Mouse (Mus musculus) adrenal gland, adult 2 months (tissue): ENCODE results near the gene Bcor. TPM values are rescaled to one million over a fixed set of nuclear protein-coding genes. Genes with fewer than 3 reads are reported as not detected.

Source experiments
- DNase-seq: peaks from one replicate; pipeline ENCODE4 v3.0.0; 2021
- polyA plus RNA-seq: library from polyadenylated mRNA; depleted of rRNA; stranded (reverse); fragments of >200 nt; gene quantifications from 2 replicates; pipeline ENCODE4 v1.2.3, GENCODE M21; 2012
- total RNA-seq, 2 experiments: library from RNA; stranded (reverse); gene quantifications; 2 replicates each; pipeline ENCODE4 v1.2.3; 2021

Bcor gene
- total and polyA plus RNA-seq, 3 experiments: 9.3 to 16.9 (median 11.8) TPM

GRCm38 (mm10) chrX:12065782-12066181 lies 94.4 kb downstream of the Bcor start:
- DNase-seq: no peak

DNA sequence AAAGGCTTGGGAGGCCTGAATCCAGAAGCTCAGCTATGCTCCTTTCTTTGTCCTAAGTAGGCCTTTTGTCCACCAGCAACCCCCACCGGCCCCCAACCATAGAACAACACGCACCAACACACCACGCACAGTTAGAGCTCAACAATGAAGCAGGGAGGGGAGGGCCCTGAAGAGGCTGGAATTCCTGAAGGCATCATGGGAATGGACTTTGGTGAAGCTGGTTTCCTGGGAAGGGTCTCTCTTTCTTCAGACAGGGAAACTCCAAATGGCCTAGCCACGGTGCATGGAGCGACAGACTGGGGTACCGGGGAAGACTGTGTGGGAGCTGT lies 97.3 kb downstream of the Bcor start:
- DNase-seq: no peak

DNA sequence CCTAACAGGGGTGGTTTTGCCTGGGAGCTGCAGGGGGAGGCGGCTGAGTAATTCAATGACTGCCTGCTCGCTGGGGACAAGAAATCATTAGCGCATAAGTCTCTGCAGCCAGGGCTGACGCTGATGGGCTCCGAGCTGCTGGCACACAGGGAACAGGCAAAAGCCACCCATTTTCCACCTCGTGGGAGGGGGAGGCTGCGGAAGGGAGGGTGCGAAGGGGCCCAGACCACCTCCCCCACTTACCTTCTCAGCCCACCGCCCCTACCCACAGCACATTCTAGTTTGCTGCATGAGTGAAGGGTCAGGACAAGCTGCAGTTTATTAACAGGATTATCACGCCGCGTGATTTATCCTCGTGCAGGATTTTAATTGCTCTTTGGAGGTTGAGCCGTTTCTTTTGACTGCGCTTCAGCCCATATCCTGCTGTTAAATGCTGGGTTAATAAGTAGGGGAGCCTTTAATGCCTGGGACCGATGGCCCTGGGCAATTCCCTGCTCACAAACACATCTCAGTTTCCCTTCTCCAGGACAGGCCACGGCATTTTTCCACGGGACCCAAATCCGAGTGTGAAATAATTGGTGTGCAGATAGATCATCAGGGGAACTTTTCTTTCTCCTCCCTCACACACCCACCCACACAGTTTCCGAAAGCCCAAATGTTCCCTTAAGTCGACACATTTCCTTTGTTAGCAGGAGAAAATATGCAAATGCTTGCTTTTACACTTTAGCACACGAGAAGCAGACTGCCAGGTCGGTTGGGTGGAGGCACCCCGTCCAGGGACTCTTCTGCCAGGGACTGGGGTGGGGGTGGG lies 97.8 kb downstream of the Bcor start:
- no peak for DNase-seq

DNA sequence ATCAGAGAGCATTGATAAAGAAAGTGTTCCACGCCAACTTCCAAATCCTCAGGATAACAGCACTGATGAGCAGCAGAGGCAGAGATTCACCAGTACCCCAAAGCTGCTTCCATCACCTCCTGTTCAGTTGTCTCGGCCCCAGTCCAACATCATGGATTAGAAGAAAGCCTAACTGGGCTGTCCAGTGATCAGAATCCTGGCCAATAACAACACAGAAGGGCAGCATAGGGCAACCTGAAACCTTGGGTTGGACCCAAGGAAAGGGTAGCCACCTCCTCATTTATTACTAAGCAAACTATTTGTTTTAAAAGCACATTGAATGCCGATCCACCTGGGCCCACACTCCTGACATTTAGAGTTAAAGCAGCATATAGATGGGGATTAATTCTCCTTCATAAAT lies 99.3 kb downstream of the Bcor start:
- no peak for DNase-seq

GRCm38 (mm10) chrX:12057210-12057609 lies 102.9 kb downstream of the Bcor start:
- no peak for DNase-seq

DNA sequence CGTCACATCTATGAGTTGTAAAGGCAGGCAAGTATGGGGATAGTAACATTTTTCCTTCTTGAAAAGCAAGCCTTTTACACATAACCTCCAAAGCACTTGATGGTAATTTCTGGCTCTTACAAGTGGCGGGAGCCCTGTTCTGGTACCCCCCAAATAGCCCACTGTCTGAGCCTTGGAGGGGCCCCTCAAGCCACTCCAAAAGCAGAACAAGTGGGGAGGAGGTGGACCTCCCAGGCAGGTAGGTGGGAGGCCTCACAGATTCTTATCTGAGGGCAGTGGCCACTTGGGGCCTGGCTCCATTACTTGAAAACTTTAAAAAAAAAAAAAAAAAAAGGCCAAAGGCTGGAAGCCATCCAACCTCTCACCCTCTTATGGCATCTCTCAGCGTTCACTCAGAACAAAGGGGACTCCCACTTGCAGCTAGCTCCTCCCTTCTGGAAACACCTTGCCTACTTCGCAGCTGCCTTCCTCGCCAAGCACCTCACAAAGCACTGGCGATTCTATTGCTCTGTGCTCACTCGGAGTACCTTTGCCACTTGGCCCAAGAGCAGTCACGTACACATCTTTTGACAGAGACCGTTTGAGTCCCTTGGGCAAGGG lies 106.7 kb downstream of the Bcor start:
- no peak for DNase-seq

- DNase-seq: no peak
Observed at GRCm38 (mm10) chrX:12052651-12053050, 107.5 kb downstream of the Bcor start.

DNA sequence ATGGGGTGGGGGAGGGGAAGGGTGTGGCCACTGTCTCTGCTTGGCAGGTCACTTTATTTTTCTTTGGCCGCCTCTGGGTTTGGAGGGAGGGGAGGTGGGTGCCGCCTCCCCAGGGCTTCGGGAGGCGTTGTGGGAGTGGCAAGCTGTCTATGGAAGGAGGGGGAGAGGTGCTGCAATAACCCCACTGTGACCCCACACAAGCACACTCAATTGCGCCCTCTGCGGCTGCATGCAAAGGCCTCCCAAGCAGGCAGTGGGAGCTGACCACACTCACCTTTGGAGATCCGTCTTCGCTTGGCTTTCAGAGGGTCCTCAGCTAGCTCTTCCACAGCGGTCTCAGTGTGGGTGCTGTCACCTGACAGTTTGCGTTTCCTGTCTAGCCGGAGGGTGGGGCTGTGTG lies 111.4 kb downstream of the Bcor start:
- DNase-seq: no peak

DNA sequence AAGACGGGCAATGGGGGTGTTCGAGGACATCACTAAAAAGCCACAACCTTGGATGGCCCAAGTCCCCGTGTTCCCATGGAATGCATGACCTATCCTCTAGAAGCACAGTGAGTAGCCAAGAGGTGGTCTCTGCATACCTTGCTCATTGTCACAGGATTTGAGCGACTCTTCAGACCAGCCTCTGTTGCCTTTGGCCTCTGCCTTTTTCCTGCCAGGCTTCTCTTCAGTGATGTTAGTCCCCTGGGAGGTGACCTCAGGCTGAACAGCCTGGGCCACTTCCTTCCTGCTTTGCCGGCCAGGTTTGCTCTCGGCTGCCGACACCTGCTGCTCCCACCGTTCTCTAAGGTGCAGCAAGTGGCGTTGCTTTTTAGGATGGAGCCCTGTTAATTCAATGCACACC lies 112.0 kb downstream of the Bcor start:
- DNase-seq: no peak

DNA sequence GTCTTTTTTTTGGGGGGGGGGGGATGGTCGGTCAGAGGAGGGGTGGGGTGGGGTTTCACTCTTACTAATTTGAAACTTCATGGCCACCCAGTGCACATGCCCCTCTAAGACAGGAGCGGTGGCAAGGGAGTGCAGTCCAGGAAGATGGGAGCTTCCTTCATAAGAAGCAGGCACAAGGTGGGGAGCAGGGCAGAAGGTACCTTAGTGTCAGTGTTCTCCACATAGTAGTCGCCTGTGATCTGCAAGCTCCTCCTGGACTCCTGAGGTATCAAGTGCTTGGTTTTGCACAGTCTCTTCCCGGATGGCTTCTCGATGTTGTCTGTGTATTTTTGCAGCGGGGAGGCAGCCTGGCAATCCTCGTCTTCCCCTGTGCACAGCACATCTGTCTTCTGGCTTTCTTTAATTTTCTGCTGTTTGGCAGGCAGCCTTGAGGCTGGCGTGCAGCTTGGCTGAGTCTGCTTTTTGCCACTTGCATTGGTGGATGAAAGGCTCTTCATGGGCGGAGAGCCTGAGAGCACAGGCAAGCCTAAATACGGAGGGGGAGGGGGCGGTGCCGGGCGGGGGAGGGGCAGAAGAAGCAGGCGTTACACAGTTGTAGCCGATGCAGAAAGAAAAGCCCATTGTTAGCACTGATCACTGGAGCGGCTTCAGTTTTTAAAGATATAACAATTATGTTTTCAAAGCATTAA lies 112.8 kb downstream of the Bcor start:
- no peak for DNase-seq

- DNase-seq: no peak
Observed at GRCm38 (mm10) chrX:12046676-12047075, 113.5 kb downstream of the Bcor start.

GRCm38 (mm10) chrX:12043352-12043751 lies 116.8 kb downstream of the Bcor start:
- no peak for DNase-seq

DNA sequence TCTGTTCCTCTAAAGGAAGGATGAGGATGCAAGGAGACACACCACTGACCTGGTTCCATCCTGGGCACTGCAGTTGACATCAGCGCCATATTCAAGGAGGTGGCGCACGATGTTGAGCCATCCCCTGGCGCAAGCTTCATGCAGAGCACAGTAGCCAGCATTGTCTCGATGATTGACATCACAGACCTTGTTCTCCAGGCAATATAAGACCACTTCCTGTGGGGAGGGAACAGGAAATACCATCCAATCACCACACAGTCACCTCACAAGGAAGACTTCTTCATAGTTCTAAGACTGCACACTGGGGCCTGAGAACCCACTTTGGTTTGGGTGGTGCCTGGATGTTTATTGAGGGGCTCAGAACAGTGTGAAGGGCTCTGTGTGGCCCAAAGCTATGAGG lies 118.7 kb downstream of the Bcor start:
- no peak for DNase-seq

- DNase-seq: no peak
Observed at GRCm38 (mm10) chrX:12014726-12015464, 145.3 kb downstream of the Bcor start.

DNA sequence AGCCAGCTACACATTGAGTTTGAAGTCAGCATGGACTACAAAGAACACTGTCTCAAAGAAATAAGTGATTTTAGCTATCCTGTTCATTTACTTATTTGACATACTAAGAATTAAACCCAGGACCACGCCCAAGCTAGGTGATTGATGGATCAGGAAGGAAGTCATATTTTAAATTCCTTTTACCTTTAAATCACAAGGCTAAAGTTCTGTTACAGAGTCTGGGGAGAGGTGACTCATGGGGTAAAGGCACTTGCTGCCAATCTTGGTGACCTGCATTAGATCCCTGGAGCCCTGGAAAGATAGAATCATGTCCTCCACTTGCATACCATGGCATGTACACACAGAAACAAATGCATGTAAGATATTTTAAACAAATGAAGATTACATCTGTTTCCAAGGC lies 149.5 kb downstream of the Bcor start:
- peak; percentile 17 for DNase-seq

DNA sequence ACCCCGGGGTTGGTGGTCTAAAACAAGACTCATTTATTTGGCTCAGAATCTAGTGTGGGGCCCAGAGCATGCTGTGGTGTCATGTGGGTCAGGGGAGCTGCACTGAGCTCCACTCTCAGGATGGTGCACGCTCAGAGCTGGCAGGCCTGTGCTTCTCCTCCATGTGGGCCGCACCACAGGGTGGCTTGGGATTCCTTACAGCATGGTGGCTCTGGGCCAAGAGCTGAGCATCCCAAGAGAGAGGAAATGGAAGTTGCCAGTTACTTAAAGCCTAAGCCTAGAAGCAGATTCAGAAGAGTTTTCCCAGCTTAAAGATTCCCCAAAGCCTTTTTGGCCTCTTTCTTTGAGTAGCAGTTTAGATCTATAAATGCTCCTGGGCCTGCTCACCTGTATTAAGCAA lies 151.1 kb downstream of the Bcor start:
- no peak for DNase-seq

DNA sequence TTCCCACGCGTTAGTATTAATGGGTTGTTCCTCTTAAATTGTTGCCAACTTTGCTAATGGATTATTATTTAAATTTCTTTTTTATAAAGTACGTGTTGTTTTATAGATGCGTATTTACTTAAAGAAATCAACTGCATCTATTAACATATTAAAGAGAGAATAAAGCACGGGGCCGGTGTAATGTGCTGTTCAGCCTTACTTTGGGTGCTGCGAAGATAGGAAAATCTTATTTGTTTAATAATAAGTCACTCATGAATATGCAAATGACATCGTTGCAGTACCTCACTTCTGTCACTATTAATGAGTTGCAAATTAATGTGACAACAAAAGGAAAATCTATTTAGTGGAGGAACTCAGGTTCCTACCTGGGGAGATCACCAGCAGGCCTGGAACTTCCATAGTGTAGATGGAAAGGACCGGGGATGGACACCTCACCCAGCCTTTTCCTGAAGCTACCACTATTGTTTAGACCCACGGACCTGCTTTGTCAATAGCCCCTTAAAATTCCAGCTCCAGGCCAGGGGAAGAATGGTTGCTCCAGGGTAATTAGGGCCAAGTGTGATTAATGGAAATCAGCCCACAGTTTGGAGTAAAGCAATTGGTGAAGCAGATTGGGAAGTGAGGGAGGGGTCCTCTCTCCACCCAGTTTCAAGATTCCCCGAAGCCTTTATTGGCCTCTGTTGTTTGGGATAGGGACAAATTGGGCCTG lies 152.2 kb downstream of the Bcor start:
- DNase-seq: no peak

GRCm38 (mm10) chrX:12006882-12007753 lies 153.0 kb downstream of the Bcor start:
- peak; percentile 83 for DNase-seq

DNA sequence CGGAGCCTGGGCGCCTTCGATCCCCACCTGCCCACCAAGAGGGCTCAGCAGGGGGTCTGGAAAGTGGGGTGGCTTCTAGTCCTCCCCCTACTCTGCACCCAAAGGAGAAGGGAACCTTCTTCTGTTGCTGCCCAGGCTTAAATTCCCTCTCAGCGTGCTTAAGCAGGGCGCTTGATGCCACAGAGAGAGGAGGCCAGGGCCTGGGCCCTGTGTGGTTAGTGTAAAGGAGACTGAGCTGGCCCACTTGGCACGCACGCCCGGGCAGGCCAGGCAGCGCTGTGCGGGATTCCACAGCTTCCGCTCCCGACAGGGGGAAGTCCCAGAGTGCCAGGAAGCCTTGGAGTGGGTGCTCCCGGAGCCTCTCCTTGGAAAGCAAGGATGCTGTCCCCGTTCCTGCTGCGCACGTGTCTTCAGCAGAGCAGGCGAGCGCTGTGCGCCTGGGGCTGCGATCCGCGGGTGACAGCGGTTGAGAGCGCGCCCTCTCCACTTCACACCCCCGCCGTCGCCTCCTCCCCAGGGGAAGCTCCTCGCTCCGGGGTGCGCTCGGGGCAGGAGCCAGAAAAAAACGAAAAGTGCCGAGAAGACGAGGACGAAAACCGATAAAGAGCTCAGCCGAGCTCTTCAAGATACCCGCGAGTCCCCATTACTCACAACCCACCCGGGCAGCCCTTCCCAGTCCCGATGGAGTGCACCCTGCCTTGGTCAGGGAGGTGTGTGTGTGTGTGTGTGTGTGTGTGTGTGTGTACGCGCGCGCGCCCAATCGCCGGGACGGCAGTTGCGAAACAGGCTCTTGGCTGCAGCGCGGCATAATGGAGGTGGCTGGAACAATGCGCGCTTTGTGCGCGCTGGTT lies 153.9 kb downstream of the Bcor start:
- DNase-seq: peak; percentile 78
